Mouse (Mus musculus) C2C12 (cell line): ENCODE data around the gene Susd6.

Experiments used
- CTCF ChIP-seq: IDR thresholded peaks from one replicate; pipeline ENCODE4 v1.5.1; 2011; ENCODE audit not compliant: control insufficient read depth, insufficient read depth, insufficient read length
- FOSL1 ChIP-seq: IDR thresholded peaks from one replicate; pipeline ENCODE4 v1.8.0; 2011; ENCODE audit warnings: mild to moderate bottlenecking, low read length; ENCODE audit not compliant: poor library complexity, insufficient read depth, severe bottlenecking

DNA sequence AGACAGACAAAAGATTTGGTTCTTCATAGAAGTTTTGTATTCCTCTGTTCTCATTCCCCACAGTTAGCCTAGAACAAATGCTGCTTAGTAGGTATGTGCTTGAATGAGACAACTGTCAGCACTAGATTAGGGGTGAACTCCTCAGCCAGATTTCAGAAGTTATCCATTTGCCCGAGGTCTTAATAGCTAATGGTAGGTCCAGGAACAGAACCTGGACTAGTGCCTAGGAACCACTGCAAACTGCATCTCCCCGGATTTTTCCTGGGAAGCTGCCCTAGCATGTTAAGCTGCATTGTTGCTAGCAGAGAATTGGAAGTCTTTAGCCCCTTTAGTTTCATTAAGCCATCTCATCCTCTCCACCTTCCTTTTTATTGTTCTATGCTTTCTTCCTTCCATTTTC is 39.9 kb downstream of the Susd6 start:
- TF ChIP-seq CTCF (no peak), FOSL1 (no peak)
